Mouse (Mus musculus) layer of hippocampus, adult 8-10 months (tissue): ENCODE measurements around the gene Tssc4. TPM values are rescaled to one million over a fixed set of nuclear protein-coding genes. Genes with fewer than 3 reads are reported as not detected.

ENCODE experiments used
- DNase-seq, 2 experiments: peaks; one replicate each; pipeline ENCODE4 v3.0.0; 2022; ENCODE audit warnings: low spot score in 2 of 2
- total RNA-seq, 4 experiments: library from RNA; stranded (reverse); gene quantifications; 2 replicates each; pipeline ENCODE4 v1.2.4; 2022

Tssc4 gene
- 10 to 100 TPM; 34.2 to 46.9 (median 38.5) TPM for total RNA-seq

DNA sequence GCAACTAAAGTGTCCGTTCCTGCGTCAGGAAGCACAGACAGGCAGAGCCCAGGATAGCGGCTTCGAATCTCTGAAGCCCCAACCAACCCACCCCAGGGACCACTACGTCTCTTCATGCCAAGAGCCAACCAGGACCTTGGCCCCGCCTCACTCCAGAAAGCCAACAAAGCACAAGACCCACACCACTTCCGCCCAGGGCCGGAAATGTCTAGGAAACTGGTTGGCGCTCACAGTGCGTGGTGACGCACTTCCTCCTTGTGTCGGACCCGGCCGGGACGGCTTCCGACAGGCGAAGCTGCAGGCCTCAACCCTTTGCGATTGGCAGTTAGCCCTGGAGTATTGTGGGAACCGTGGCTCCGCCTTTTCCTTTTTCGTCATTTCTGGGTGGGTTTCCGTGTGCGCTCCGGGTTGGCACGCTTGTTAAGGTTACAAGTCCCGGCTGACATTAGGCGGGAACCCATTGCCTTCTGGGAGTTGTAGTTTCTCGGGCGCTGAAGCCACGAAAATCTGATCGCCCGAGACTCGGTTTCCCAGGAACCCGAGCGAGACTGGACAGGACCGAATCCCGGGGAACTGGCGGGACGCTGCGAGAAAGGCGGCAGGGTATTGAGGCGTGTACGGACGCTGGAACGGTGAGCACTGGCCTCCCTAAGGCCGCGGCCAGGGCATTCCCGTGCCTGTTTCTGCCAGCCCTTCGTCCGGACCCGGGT is at the start of gene Tssc4:
Gene Tssc4 (plus strand): TSS at position 368 of the 710 bp plus-strand sequence.
- peak; percentile 99 for DNase-seq

DNA sequence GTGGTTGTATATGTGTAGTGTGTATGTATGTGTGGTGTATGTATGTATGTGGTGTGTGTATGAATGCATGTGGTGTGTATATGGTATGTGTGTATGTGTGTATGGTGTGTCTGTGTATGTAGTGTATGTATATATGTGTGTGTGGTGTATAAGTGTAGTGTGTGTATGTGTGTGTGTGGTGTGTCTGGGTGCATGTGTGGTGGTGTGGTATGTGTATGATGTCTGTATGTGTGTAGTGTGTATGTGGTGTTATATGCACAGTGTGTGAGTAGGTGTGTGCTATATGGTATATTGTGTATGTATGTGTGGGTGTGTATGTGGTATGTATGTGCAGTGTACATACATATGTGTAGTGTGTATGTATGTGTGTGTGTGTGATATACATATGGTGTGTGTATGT is 49.0 kb upstream of the Tssc4 start:
- DNase-seq = no peak

DNA sequence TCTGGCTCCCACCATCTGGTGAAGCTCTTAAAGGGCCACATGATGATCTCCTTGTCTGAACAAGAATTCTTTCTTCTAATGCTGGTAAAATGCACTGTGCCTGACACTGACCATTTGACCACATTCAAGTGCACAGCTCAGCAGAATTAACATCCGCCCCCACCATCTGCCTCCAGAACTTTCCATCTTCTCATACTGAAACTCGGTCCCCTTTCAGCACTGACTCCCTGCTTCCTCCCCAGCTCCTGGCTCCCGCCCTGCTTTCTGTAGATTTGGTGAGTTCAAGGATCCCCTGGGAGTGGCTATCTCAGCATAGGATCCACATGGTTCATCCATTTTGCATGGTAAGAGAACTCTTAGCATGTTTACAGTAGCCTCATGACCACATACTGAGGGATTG is 48.3 kb upstream of the Tssc4 start:
- no peak for DNase-seq

DNA sequence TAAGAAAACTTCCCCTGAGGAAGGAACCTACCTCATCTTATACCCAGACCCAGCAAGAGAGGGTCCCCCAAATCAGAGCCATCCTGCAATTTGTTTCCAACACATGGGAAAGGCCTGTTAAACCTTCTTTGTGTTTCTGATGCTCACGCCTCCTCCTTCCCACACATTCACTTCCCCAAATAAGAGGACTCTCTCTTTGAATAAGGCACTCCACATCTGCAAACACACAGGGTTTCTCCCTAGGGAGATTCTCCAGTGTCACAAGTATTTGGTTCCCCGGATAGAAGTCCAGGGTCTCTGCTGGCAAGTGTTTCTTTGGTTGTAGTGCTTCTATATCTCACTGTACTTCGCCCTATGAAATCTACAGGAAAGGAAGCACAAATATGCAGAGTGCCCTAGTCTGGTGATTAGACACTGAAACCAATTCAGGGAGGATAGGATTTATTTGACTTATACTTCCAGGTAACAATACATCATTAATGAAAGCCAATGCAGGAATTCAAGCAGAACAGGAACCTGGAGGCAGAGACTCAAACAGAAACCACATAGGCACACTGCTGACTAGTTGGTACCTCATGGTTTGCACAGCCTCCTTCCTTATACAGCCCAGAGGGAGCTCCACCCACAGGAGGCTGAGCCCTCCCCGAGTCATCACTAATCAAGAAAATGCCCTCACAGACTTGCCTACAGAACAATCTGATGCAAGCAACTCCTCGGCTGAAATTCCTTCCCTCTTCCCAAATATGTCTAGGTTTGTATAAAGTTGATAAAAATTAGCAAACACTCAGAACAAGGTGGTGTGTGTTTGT is 47.5 kb upstream of the Tssc4 start:
- no peak for DNase-seq

DNA sequence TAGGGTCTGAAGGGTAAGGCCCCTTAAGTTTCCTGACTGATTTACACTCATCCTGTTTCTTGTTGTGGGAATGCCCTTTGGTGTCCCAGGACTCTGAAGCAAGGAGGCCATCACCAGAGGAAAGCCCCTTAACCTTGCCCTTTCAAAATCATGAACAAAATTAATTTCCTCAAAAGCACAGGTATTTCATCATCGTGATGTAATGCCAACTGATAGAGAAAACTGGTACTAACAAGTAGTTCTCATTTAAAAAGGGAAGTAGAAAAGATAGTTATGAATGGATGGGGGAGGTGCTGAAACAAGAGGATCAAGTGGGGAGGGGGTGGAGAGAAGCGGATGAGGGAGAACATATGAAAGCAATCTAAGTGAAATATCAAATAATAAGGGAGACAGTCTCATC is 45.5 kb upstream of the Tssc4 start:
- DNase-seq = no peak

DNA sequence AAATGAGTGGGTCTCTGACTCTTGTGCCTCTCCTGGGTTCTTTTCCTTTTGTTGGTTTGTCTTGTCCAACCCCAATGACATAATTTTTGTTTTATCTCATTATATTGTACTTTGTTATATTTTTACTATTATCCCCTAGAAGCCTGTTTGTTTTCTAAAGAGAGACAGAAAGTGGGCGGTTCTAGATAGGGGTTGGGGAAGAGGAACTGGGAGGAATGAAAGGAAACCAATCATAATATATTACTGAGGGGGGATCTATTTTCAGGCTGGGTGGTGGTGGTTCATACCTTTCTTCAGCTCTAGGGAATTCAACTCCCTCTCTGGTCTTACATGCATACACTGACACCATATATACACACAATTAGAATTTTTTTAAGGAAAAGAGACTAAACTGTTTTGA is 44.8 kb upstream of the Tssc4 start:
- DNase-seq = no peak

GRCm38 (mm10) chr7:143025496-143025895 is 43.6 kb upstream of the Tssc4 start:
- DNase-seq = no peak

DNA sequence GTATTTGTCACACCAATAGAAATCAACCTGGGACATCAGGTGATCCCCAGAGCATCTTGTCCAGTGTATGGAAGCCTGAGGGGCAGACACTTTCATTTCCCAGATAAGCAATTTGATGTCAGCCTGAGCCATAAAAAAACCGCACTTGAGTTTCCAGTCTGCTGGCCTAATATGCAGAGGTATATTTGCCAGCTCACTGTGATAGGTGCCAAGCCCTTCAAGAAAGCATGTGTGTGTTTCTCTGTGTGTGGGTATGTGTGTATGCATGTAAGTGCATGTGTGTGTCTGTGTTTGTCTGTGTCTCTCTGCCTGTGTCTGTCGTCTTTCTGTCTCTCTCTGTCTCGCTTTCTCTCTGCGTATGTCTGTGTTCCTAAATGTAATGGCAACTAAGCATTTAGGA is 41.9 kb upstream of the Tssc4 start:
- DNase-seq = no peak

GRCm38 (mm10) chr7:143031816-143032215 is 37.2 kb upstream of the Tssc4 start:
- DNase-seq = no peak

DNA sequence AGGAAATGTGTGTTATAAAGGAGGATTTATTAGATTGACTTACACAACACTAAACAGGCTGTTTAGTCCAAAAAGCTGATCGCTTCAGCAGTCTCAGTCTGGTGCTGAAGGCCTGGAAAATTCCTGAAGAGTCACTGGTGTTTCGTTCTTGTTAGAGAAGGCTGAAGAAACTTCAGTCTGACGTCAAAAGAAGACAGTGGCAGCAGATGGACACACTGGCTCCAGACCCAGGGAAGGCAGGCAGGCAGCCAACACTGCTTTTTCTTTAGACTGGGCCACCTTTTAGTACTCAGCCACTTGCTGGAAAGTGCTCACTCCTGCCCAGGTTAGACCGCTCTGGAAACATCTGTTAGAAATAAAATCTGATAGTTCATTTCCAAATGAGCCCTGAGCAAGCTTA is 35.5 kb upstream of the Tssc4 start:
- no peak for DNase-seq

DNA sequence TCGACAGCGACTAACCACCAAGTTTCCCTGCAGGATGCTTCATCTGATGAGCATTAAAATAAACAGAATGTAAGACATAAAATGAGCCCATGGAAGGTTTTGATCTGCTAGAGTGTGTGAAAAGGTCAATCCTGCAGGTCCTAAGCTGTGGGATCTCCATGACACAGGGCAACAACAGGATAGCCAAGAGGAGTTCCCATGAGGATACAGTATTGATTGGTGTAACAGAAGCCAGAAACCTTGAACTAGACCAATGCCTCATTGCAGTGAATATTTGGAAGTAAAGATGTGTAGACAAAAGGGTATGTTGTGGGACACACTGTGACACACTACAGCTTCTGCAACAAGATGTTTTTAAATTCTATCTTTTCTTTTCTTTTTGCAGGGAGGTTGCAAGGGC is 34.9 kb upstream of the Tssc4 start:
- DNase-seq = no peak

GRCm38 (mm10) chr7:143034519-143035450 is 34.3 kb upstream of the Tssc4 start:
- no peak for DNase-seq

GRCm38 (mm10) chr7:143036787-143037186 is 32.3 kb upstream of the Tssc4 start:
- DNase-seq = no peak

GRCm38 (mm10) chr7:143037306-143037705 is 31.7 kb upstream of the Tssc4 start:
- DNase-seq = no peak

DNA sequence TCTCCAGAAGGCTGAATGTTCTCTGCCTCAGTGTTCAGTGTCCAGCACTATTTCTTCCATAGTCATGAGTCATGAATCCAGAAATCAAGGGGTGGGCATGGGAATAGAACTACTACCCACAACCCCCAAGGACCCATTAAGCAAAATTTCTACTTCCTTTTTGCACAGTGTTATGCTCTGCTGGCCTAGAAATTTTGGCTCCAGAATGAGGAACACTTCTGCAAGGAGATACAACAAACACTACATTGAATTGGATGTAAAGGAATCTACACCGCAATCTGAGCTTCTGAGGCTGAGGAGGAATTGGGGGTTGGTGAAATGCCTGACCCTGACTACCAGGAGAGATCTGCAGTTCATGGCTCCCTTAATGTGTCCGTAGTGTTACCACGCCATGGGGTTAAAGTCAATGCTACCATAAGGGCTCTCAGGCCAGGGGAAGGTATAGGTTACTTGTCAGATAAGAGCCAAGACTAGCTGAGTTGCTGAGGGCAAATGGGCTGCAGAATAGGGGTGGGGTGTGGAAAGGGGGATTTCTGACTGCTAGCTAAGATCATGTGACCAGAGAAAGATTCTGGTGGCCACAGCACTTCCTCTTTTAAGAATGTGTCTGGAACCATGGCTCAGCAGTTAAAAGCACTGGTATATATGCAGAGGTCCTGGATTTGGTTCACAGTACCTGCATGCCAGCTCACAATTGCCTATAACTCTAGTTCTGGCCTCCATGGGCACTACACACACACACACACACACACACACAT is 30.7 kb upstream of the Tssc4 start:
- no peak for DNase-seq

GRCm38 (mm10) chr7:143040561-143040960 is 28.5 kb upstream of the Tssc4 start:
- DNase-seq = no peak

DNA sequence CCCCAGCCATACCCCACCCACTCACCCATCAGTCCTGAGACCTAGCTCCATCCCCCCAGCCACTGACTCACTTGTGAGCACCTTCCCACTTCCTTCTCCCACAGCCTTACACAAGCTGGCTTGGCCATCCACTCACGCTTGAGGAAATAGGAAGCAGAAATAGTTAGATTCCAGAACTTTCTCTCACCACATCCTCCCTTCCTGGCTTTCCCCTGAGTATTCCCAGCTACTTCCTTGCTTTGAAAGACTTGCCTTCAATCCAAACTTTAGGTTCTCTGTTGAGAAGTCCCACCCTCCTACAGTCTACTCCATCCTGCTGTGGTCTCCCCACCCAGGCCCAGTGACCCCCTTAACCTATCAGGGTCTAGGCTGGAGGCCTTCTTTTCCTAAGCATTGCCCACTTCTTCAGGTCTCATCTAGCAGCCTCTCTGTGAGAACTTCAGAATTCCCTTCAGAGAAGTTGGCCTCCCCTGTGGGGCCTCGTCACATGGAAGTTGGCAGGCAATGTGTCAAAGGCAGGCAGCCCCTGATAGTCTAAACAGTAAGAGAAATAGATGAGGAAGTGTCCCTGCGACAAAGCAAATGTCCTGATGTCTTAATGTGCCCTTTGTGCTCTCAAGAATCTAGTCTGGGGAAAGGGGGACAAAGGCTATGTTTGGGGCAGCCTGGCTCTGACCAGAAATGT is 27.8 kb upstream of the Tssc4 start:
- DNase-seq = no peak

- no peak for DNase-seq
Measured at GRCm38 (mm10) chr7:143042089-143042488, 27.0 kb upstream of the Tssc4 start.

DNA sequence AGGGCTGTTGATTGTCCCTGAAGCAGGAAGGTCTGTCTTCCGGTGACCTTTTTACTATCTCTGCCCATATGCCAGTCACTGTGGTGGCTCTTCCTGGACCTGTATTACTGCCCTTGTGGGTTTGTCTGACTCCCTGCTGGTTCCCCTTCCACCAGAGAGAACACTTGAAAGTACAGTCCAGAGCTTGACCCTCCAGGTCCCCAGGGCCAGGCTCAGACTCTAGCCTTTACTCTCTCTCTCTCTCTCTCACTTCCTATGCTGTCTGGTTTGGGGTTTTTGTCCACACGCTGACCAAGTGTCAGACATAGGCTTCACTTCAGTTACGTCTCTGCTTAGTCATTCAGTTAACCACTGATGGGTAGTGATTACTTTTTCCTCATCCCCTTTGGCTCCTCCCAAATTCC is 26.1 kb upstream of the Tssc4 start:
- no peak for DNase-seq

DNA sequence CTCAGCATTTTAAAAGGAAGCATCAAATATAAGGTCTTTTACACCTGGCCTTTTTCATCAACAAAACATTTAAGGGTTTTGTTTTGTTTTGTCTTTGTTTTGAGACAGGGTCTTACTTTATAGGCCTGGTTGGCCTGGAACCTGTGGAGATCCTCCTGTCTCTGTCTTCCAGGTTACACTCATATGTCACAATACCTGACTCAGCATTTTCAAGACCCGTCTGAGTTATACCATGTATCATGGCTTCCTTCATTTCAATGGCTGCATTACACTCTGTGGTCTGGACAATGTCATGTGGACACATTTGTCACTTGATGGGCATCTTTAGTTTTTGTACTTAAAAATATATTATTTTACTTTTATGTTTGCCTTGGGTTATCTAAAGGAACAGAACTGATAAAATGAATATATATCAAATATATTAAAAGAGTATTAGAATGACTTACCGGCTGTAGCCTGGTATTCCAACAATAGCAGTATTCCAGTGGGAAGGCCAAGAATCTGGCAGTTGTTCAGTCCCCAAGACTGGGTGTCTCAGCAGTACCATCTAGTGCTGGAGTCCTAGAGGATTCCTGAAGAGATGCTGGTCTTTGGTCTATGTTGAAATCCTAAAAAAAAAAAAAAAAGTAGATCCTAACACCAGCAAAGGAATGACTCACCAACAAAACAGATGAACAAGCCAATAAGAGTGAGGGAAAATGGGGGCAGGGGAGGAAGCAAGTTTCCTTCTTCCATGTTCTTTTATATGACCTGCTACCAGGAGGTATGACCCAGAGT is 24.8 kb upstream of the Tssc4 start:
- DNase-seq = no peak
